Mouse (Mus musculus): Measurements from ENCODE around the gene Rai1. TPM values are rescaled to one million over a fixed set of nuclear protein-coding genes. Genes with fewer than 3 reads are reported as not detected.

Gene Rai1
- polyA plus RNA-seq, 3 experiments from 2014 or later: 5.6 to 12.2 (median 12.1) TPM

- no peak for ATAC-seq
These were observed 87.7 kb downstream of the Rai1 start for GRCm38 (mm10) chr11:60192534-60192933.

GRCm38 (mm10) chr11:60193556-60193955 is 88.7 kb downstream of the Rai1 start:
- ATAC-seq: no peak

GRCm38 (mm10) chr11:60195108-60195507 is 90.3 kb downstream of the Rai1 start:
- ATAC-seq: no peak

- ATAC-seq: no peak
These were observed 91.5 kb downstream of the Rai1 start for GRCm38 (mm10) chr11:60196344-60196743.

- no peak for ATAC-seq
These were observed 93.3 kb downstream of the Rai1 start for GRCm38 (mm10) chr11:60197998-60198619.

GRCm38 (mm10) chr11:60198651-60199050 is 93.8 kb downstream of the Rai1 start:
- no peak for ATAC-seq

GRCm38 (mm10) chr11:60199702-60200184 is 94.9 kb downstream of the Rai1 start:
- peak; percentile 72 for ATAC-seq

- ATAC-seq: no peak
These were observed 95.6 kb downstream of the Rai1 start for GRCm38 (mm10) chr11:60200384-60200783.

- ATAC-seq: no peak
These were observed 98.2 kb downstream of the Rai1 start for GRCm38 (mm10) chr11:60202710-60203638.

GRCm38 (mm10) chr11:60205026-60205425 is 100.2 kb downstream of the Rai1 start:
- no peak for ATAC-seq

GRCm38 (mm10) chr11:60206207-60206606 is 101.4 kb downstream of the Rai1 start:
- ATAC-seq: no peak

- no peak for ATAC-seq
These were observed 103.4 kb downstream of the Rai1 start for GRCm38 (mm10) chr11:60208201-60208600.

- no peak for ATAC-seq
These were observed 103.9 kb downstream of the Rai1 start for GRCm38 (mm10) chr11:60208712-60209111.

GRCm38 (mm10) chr11:60209217-60209932 is 104.6 kb downstream of the Rai1 start:
- ATAC-seq: no peak

GRCm38 (mm10) chr11:60209933-60210249 is 105.1 kb downstream of the Rai1 start:
- ATAC-seq: no peak

- peak; percentile 94 for ATAC-seq
These were observed 105.5 kb downstream of the Rai1 start for GRCm38 (mm10) chr11:60210305-60210724.

- ATAC-seq: no peak
These were observed 106.3 kb downstream of the Rai1 start for GRCm38 (mm10) chr11:60211152-60211551.

GRCm38 (mm10) chr11:60211761-60212160 is 106.9 kb downstream of the Rai1 start:
- no peak for ATAC-seq

- no peak for ATAC-seq
These were observed 108.5 kb downstream of the Rai1 start for GRCm38 (mm10) chr11:60213266-60213665.

GRCm38 (mm10) chr11:60216671-60217070 is 111.9 kb downstream of the Rai1 start:
- no peak for ATAC-seq

GRCm38 (mm10) chr11:60217467-60217866 is 112.7 kb downstream of the Rai1 start:
- no peak for ATAC-seq

GRCm38 (mm10) chr11:60219609-60220008 is 114.8 kb downstream of the Rai1 start:
- no peak for ATAC-seq

GRCm38 (mm10) chr11:60220291-60220804 is 115.5 kb downstream of the Rai1 start:
- peak; percentile 75 for ATAC-seq

All from inflammation-experienced regulatory T-cells, adult 6 months (primary cell).